Mouse (Mus musculus) gastrocnemius, postnatal 10 days (tissue): ENCODE results near the gene Gm10486. TPM values are rescaled to one million over a fixed set of nuclear protein-coding genes. Genes with fewer than 3 reads are reported as not detected.
"Not testable (repeated sequence)": the region's sequence is repeated elsewhere in the genome, so short reads cannot be mapped to it uniquely, and the experiment has no call there.

Source experiments
- DNase-seq: peaks from one replicate; pipeline ENCODE4 v3.0.0; 2021; ENCODE audit warnings: mixed read lengths
- long read RNA-seq, 2 experiments: library from polyadenylated mRNA; stranded (forward); transcript quantifications; one replicate each; pipeline ENCODE4 v2.0.0; 2021
- total RNA-seq, 2 experiments: library from RNA; stranded (reverse); gene quantifications; 2 replicates each; pipeline ENCODE4 v1.2.3; 2021

Gm10486 gene
- not detected for total RNA-seq
- long read RNA-seq, experiment 1: 0 reads
- long read RNA-seq, experiment 2: 0 reads

DNA sequence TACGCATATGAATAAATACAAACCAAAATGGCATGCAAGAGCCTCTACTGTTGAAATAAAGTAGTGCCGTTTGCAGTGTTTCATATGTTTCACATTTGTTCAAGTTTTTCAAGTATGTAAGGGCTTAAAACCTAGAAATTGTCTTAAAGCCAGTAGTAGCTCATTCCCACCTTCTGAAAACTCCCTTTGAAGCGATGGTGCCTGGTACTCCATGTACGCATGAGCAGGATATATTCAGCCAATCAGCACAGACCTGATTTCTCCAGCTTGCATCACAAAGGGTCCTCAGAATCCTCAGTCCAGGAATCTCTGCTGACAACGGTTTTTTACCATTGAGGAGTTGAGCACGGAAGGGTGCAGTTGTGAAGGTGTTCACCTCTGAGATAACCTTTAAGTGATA, at the start of gene Gm10486:
Gene Gm10486 (plus strand): TSS at position 301 of the 400 bp plus-strand sequence.
- not testable (repeated sequence) for DNase-seq
